24 mouse cellular contexts compared by ENCODE assay signal in the genomic region with DNA sequence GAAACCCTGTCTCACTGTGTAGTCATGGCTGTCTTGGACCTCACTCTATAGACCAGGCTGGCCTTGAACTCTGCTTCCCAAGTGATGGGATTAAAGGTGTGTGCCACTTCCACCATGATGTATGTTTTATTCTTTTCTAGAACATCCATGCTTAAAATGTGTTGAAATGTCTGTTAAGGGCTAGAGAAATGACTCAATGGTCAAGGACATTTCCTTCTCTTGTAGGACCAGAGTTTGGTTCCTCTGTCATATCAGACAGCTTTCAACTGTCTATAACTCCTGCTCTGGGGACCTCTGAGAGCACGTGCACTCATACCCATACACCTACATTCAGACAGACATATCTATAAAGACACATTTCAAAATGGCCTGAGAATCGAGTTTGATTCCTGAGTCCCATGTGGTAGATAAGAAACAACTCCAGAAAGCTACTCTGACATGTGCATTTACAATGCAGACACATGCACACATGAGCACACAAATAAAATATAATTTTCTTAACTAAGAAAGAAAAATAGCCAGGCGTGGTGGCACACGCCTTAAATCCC. TPM values are rescaled to one million over a fixed set of nuclear protein-coding genes. Genes with fewer than 3 reads are reported as not detected.
DNase-seq lines count a peak whose midpoint lies in the region; ATAC-seq and TF ChIP-seq lines count a peak whose summit lies in the region.
"Had no signal": no experiment of that assay in that cellular context is flagged by ENCODE, and none has a peak within 500 bp of the region (broad histone marks: within the 10 kb centered on the region; RNA-seq: fewer than 3 reads in every experiment).

No protein-coding gene starts in this region.

- TF ChIP-seq EP300 in liver, embryonic 14.5 days (IDR thresholded peaks at IDR 0.05; ENCODE audit: low read depth): peak; percentile 41; the same call in 1 of the 2 replicates

- TF ChIP-seq CTCF in liver, embryonic 14.5 days (IDR thresholded peaks at IDR 0.05; ENCODE audit: low read depth): no peak

- 43% methylated on average over 4 of the region's 4 CpGs for WGBS in liver, embryonic 14.5 days (ENCODE audit: insufficient replicate concordance)
- WGBS in hindbrain, embryonic 10.5 days: 95% methylated on average over 4 of the region's 4 CpGs

- H3K27me3 ChIP-seq in liver, embryonic 14.5 days (ENCODE audit: control insufficient read depth, insufficient read depth, low read length): no peaks in the 10 kb centered on the region
- H3K27me3 ChIP-seq in hindbrain, embryonic 10.5 days (ENCODE audit: insufficient read depth, poor library complexity, severe bottlenecking): no peaks in the 10 kb centered on the region
- H3K27me3 ChIP-seq: forebrain, embryonic 13.5 days; heart, embryonic 13.5 days; kidney, embryonic 15.5 days; neural tube, embryonic 12.5 days had no signal

- H3K4me3 ChIP-seq in liver, embryonic 14.5 days (ENCODE audit: insufficient read depth in 1 of 2, low read depth in 2 of 2, low read length in 2 of 2): no peak overlapping the region
- H3K4me3 ChIP-seq in hindbrain, embryonic 10.5 days: no peak overlapping the region
- H3K4me3 ChIP-seq: forebrain, embryonic 13.5 days; heart, embryonic 13.5 days; kidney, embryonic 15.5 days; layer of hippocampus, adult 2 months; neural tube, embryonic 12.5 days had no signal

- peaks cover 30% of the 10 kb centered on the region for H3K36me3 ChIP-seq in liver, embryonic 14.5 days (replicated peaks; ENCODE audit: control insufficient read depth, insufficient read depth, low read depth)
- H3K36me3 ChIP-seq in hindbrain, embryonic 10.5 days: peaks cover 35% of the 10 kb centered on the region

- H3K27ac ChIP-seq in liver, embryonic 14.5 days: peak overlapping the region; percentile 44
- H3K27ac ChIP-seq in hindbrain, embryonic 10.5 days: no peak overlapping the region
- H3K27ac ChIP-seq: forebrain, embryonic 13.5 days; kidney, embryonic 15.5 days; layer of hippocampus, adult 2 months; neural tube, embryonic 12.5 days had no signal

- no peaks in the 10 kb centered on the region for H3K9me3 ChIP-seq in liver, embryonic 14.5 days (ENCODE audit: control insufficient read depth, low read length)
- H3K9me3 ChIP-seq in hindbrain, embryonic 10.5 days: no peaks in the 10 kb centered on the region
- H3K9me3 ChIP-seq: forebrain, embryonic 13.5 days; heart, embryonic 13.5 days; kidney, embryonic 15.5 days had no signal

- H3K9ac ChIP-seq in liver, embryonic 14.5 days (replicated peaks): no peak overlapping the region
- H3K9ac ChIP-seq: forebrain, embryonic 13.5 days; heart, embryonic 13.5 days; kidney, embryonic 15.5 days; neural tube, embryonic 12.5 days had no signal

- H3K4me1 ChIP-seq in liver, embryonic 14.5 days (replicated peaks; ENCODE audit: control insufficient read depth in 2 of 2, insufficient read depth in 2 of 2, low read length in 1 of 2): peaks cover 43 to 51% of the 10 kb centered on the region in 2 experiments
- H3K4me1 ChIP-seq in hindbrain, embryonic 10.5 days (replicated peaks): no peaks in the 10 kb centered on the region

- DNase-seq in 416B (ENCODE audit: low read depth): peak; percentile 50
- DNase-seq in liver, embryonic 14.5 days (ENCODE audit: low read depth in 3 of 3, low spot score in 3 of 3): peak in 1 of 3 experiments; percentile 41
- no peak for DNase-seq in hindbrain, embryonic 10.5 days (ENCODE audit: low spot score)
- DNase-seq in heart, adult 9 months (ENCODE audit: low spot score in 2 of 2): no peak
- DNase-seq: adrenal gland, adult 8-10 months; B cell, adult 2 months; cerebellum, adult 8-10 months; cerebellum, postnatal 25 days; gastrocnemius, postnatal 14 days; heart, adult 18-20 months; heart, postnatal 10 days; kidney, adult 18-20 months; lung, postnatal 4 days had no signal

- ATAC-seq in common myeloid progenitor, adult 5-6 weeks (replicated peaks; ENCODE audit: low read depth, poor library complexity, severe bottlenecking): peak; percentile 37; the same call in 1 of the 2 replicates
- peak; percentile 51 for ATAC-seq in liver, embryonic 14.5 days (ENCODE audit: insufficient read depth)
- peak; percentile 64 for ATAC-seq in megakaryocyte-erythroid progenitor cell, adult 5-6 weeks (replicated peaks; ENCODE audit: low FRiP score, low TSS enrichment, poor library complexity, severe bottlenecking)
- ATAC-seq in frontal cortex, adult (ENCODE audit: low TSS enrichment): no peak
- ATAC-seq: activated CD4-positive, CD25-positive, alpha-beta regulatory T cell, adult 4 months; forebrain, embryonic 13.5 days; hindbrain, embryonic 16.5 days; midbrain, embryonic 16.5 days had no signal

- H3K4me2 ChIP-seq in liver, embryonic 14.5 days (ENCODE audit: low read depth): peak overlapping the region; percentile 8
- H3K4me2 ChIP-seq: forebrain, embryonic 13.5 days; kidney, embryonic 15.5 days; neural tube, embryonic 12.5 days had no signal

RNA-seq across cellular contexts. Expression of a gene that starts 9.3 kb away (rescaled TPM):
- total RNA-seq in common myeloid progenitor, adult 5-6 weeks (2017): 130 and 143 TPM in 2 replicates
- polyA plus RNA-seq in liver, embryonic 14.5 days (2012; rRNA removed): 17.9 and 22.3 TPM in 2 replicates
- polyA plus RNA-seq in liver, embryonic 14.5 days (2014; fragmentation: Nextera tagmentation; extraction: Ambion mirVana): 22.1 and 25.2 TPM in 2 replicates
- total RNA-seq in megakaryocyte-erythroid progenitor cell, adult 5-6 weeks (2014; fragmentation: Nextera tagmentation): 87.4 and 132 TPM in 2 replicates
- total RNA-seq in megakaryocyte-erythroid progenitor cell, adult 5-6 weeks (2017): 186 and 187 TPM in 2 replicates
- 28.1 and 31.1 TPM in 2 replicates for polyA plus RNA-seq in hindbrain, embryonic 10.5 days (2016; fragmentation: Nextera tagmentation; extraction: Ambion mirVana)
